Mouse (Mus musculus) limb, embryonic 13.5 days (tissue): ENCODE data around the gene Ebf4. TPM values are rescaled to one million over a fixed set of nuclear protein-coding genes. Genes with fewer than 3 reads are reported as not detected.

Source experiments
- ATAC-seq: fragments of 200-750 bp; cut with Nextera tagmentation; 2 replicates; pipeline ENCODE4 v1.8.0; 2017; ENCODE audit warnings: low read depth, moderate number of reproducible peaks, moderate TSS enrichment; ENCODE audit not compliant: low FRiP score
- H3K27ac ChIP-seq: fragments of 300-500 bp; sonication (generic); 2 replicates; pipeline ENCODE4 v1.5.1; 2015; ENCODE audit warnings: inconsistent platforms, mild to moderate bottlenecking, moderate library complexity
- H3K27me3 ChIP-seq: fragments of 300-500 bp; sonication (generic); 2 replicates; pipeline ENCODE4 v1.6.1; 2015; ENCODE audit warnings: mild to moderate bottlenecking, inconsistent platforms
- H3K36me3 ChIP-seq: fragments of 300-500 bp; sonication (generic); 2 replicates; pipeline ENCODE4 v1.6.1; 2015; ENCODE audit warnings: inconsistent platforms, mild to moderate bottlenecking, moderate library complexity
- H3K4me1 ChIP-seq: fragments of 300-500 bp; sonication (generic); 2 replicates; pipeline ENCODE4 v1.6.1; 2015; ENCODE audit warnings: inconsistent platforms
- H3K4me2 ChIP-seq: fragments of 300-500 bp; sonication (generic); replicated peaks from 2 replicates; pipeline ENCODE4 v1.6.1; 2015; ENCODE audit warnings: inconsistent platforms, mild to moderate bottlenecking, moderate library complexity
- H3K4me3 ChIP-seq: fragments of 300-500 bp; sonication (generic); 2 replicates; pipeline ENCODE4 v1.5.1; 2015; ENCODE audit warnings: moderate library complexity, mild to moderate bottlenecking, inconsistent platforms
- H3K9ac ChIP-seq: fragments of 300-500 bp; sonication (generic); 2 replicates; pipeline ENCODE4 v1.6.1; 2015; ENCODE audit warnings: mild to moderate bottlenecking, inconsistent platforms
- H3K9me3 ChIP-seq: fragments of 300-500 bp; sonication (generic); 2 replicates; pipeline ENCODE4 v1.6.1; 2016; ENCODE audit warnings: inconsistent platforms
- WGBS: fragments of 180-500 bp; shearing (Covaris S2); methylation state at CpG from one replicate; pipeline ENCODE4 v1.1.7; 2015; 5-methylcytosine and 5-hydroxymethylcytosine counted together
- polyA plus RNA-seq: library from polyadenylated mRNA; unstranded; fragments of >200 nt; fragmentation: Nextera tagmentation; extraction: Ambion mirVana; gene quantifications from 2 replicates; pipeline ENCODE4 v1.2.1, GENCODE M21; 2015

The Ebf4 gene
- polyA plus RNA-seq, 1 experiment from 2014 or later: 2.9 TPM

DNA sequence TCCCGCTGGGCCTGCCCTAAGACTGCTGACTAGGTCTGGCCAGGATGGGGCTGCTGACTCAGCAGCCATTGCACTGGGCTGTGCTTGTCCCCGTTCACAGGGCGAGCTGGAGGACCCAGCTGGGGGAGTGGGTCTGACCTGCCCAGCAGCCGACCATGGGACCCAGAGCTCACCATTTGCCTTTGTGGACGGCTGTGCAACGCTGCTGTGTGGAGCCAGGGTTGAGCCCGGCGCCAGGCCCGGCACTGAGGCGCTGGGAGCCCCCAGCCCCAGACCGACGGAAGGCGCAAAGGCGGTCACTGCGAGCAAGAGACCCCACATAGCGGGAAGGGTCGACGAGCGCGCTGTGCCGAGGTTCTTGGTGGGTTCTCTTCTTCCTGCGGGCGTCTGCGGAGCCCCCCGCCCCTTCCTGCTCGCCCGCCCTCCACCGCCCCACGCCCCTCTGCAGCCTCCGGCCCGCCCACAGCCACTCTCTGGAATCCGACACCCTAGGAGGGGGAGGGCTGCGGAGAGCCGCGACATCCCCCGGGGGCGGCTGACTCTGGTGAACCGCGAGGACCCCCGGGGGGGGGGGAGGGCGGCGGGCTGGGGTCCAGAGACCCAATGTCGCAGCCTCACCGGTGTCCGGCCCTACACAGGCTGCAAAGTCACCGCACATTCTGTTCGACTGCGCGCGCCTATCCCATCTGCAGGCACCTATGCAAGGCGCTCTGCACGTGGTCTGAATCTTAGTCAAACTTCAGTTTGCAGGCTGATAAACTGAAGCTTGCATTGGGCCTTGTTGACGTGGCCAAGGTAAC, 102.4 kb downstream of the Ebf4 start, which contains the start of gene Cpxm1:
Gene Cpxm1, minus strand, starts transcription at position 389 of the 800 bp plus-strand sequence.
- Histone ChIP-seq H3K9ac (peak within 1 kb of the TSS; percentile 90), H3K4me1 (peaks cover 36% of the 10 kb centered on the region), H3K36me3 (peaks cover 36% of the 10 kb centered on the region), H3K27ac (peak within 1 kb of the TSS; percentile 88), H3K4me2 (peak within 1 kb of the TSS; percentile 85), H3K4me3 (peak within 1 kb of the TSS; percentile 71), H3K27me3 (no peaks in the 10 kb centered on the region), H3K9me3 (no peaks in the 10 kb centered on the region)
- under 1% methylated on average over 44 of the region's 53 CpGs for WGBS
- ATAC-seq: peak; percentile 92

DNA sequence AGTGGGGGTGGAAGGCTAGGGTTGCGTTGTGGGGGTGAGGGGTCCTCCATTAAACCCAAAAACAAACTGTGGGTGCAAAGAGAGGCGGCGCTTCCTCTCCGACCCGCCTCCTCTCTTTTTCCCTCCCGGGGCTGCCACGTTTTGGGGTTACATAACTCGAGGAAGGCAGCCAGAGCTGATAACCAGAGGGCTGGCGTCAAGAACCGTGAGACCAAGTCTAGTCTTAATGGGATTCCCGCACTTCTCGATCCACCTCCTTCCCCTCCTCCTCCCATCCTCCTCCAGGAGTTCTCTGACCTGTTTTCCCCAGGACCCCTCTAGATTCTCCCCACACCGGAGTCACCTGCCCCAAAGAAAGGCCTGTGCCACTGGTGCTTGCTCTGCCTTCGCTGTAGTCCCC, 103.1 kb downstream of the Ebf4 start:
- H3K27ac ChIP-seq: peak overlapping the region; percentile 88
- 11% methylated on average over 14 of the region's 14 CpGs for WGBS
- H3K9ac ChIP-seq: peak overlapping the region; percentile 90
- ATAC-seq: no peak
- H3K36me3 ChIP-seq: peaks cover 29% of the 10 kb centered on the region
- peak overlapping the region; percentile 85 for H3K4me2 ChIP-seq
- peaks cover 36% of the 10 kb centered on the region for H3K4me1 ChIP-seq
- H3K9me3 ChIP-seq: no peaks in the 10 kb centered on the region
- H3K4me3 ChIP-seq: peak overlapping the region; percentile 71
- H3K27me3 ChIP-seq: no peaks in the 10 kb centered on the region

DNA sequence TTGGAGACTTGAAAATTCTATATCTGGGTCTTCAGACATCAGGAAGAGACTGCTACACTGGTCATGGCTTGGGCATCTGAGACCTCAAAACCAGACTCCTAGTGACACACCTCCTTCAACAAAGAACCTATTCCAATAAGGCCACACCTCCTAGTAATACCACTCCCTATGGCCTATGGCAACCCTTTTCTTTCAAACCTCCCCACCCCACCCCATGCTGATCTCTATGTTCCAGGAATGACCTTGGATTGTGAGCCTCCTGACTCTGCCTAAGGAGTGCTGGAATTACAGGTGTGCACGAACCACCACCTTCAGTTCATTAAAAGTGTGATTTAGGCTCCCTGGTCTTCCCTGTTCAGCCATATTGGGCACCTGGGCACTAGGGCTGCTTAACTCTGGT, 105.1 kb downstream of the Ebf4 start:
- Histone ChIP-seq H3K36me3 (peaks cover 9% of the 10 kb centered on the region), H3K27me3 (no peaks in the 10 kb centered on the region), H3K27ac (no peak overlapping the region), H3K9ac (no peak overlapping the region), H3K4me3 (no peak overlapping the region), H3K9me3 (no peaks in the 10 kb centered on the region), H3K4me1 (peaks cover 34% of the 10 kb centered on the region), H3K4me2 (no peak overlapping the region)
- WGBS: 92% methylated on average over 1 of the region's 1 CpGs
- no peak for ATAC-seq

DNA sequence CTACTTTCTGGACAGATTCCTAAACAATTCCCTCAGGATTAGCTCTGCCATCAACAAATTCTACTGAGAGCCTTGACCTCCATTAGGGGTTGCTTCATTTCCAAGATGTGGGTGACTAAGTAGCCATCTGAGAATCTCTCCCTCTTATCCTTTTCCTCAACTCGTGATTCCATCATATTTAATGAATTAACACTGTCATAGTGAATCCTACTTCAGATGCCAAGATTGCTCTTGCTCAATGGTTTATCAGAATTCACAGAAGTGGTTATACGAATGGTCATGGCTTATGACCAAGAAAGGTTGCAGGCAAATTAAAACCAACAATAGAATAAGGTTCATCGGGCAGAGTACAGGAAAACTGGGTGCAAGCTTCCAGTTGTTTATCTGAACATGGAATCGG, 106.9 kb downstream of the Ebf4 start:
- Histone ChIP-seq H3K9me3 (no peaks in the 10 kb centered on the region), H3K4me3 (no peak overlapping the region), H3K9ac (no peak overlapping the region), H3K27ac (no peak overlapping the region), H3K27me3 (no peaks in the 10 kb centered on the region), H3K36me3 (no peaks in the 10 kb centered on the region), H3K4me2 (no peak overlapping the region), H3K4me1 (peaks cover 20% of the 10 kb centered on the region)
- 86% methylated on average over 4 of the region's 4 CpGs for WGBS
- ATAC-seq: no peak

GRCm38 (mm10) chr2:130404939-130405338, 110.0 kb downstream of the Ebf4 start, which contains the start of the genes Gm28372 and 1700020A23Rik:
Gene Gm28372 (plus strand): TSS chr2:130405239.
Gene 1700020A23Rik (plus strand): TSS chr2:130405259.
- 91% methylated on average over 1 of the region's 1 CpGs for WGBS
- Histone ChIP-seq H3K27me3 (no peaks in the 10 kb centered on the region), H3K27ac (no peak within 1 kb of the TSS), H3K36me3 (no peaks in the 10 kb centered on the region), H3K9me3 (no peaks in the 10 kb centered on the region), H3K4me1 (peaks cover 39% of the 10 kb centered on the region), H3K9ac (no peak within 1 kb of the TSS), H3K4me3 (no peak within 1 kb of the TSS), H3K4me2 (no peak within 1 kb of the TSS)
- ATAC-seq: no peak

DNA sequence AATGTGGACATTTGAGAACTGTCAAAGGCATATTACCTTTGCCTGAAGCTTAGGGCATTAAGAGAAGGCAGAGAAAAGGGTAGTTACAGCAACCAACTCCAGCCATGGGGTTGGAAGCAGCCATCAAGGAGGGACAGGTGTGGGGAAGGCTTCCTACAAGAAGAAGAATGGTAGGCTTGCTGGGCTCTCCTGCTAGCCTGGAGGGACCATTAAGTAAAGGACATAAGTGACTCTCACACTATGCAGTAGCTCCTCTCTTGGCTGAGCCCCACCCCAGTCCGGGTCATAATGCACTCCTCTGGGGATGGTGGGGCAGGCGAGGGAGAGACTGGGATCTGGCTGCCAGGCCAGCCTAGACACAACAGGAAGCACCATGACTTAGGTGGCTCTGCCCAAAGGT, 111.2 kb downstream of the Ebf4 start, which contains the start of gene Tmem239:
Gene Tmem239, plus strand, starts transcription at position 301 of the 400 bp plus-strand sequence.
- H3K4me3 ChIP-seq: no peak within 1 kb of the TSS
- no peaks in the 10 kb centered on the region for H3K9me3 ChIP-seq
- H3K27ac ChIP-seq: no peak within 1 kb of the TSS
- H3K4me1 ChIP-seq: peaks cover 38% of the 10 kb centered on the region
- no peak within 1 kb of the TSS for H3K9ac ChIP-seq
- H3K36me3 ChIP-seq: no peaks in the 10 kb centered on the region
- no peaks in the 10 kb centered on the region for H3K27me3 ChIP-seq
- H3K4me2 ChIP-seq: no peak within 1 kb of the TSS
- 77% methylated on average over 2 of the region's 2 CpGs for WGBS
- no peak for ATAC-seq

DNA sequence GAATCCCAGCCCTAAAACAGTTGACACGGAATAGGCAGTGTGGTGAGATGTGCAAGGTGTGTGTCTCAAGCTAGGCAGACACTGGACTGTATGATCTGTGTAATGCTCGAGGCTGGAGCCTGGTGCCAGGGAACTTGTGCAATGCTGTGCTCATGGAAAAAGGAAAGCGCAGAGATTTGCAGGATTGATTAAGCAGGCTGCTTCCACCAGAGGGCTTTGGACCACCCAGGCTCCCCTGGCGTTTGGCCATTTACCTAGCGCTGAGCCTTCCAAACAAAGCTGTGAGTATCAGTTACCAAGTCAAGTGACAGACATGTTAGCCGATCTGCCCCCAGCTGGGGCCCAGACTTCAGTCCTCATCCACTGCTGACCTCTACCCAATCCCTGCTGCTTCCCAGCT, 113.2 kb downstream of the Ebf4 start:
- peak; percentile 44 for ATAC-seq
- WGBS: 7% methylated on average over 6 of the region's 6 CpGs
- peaks cover 43% of the 10 kb centered on the region for H3K4me1 ChIP-seq

DNA sequence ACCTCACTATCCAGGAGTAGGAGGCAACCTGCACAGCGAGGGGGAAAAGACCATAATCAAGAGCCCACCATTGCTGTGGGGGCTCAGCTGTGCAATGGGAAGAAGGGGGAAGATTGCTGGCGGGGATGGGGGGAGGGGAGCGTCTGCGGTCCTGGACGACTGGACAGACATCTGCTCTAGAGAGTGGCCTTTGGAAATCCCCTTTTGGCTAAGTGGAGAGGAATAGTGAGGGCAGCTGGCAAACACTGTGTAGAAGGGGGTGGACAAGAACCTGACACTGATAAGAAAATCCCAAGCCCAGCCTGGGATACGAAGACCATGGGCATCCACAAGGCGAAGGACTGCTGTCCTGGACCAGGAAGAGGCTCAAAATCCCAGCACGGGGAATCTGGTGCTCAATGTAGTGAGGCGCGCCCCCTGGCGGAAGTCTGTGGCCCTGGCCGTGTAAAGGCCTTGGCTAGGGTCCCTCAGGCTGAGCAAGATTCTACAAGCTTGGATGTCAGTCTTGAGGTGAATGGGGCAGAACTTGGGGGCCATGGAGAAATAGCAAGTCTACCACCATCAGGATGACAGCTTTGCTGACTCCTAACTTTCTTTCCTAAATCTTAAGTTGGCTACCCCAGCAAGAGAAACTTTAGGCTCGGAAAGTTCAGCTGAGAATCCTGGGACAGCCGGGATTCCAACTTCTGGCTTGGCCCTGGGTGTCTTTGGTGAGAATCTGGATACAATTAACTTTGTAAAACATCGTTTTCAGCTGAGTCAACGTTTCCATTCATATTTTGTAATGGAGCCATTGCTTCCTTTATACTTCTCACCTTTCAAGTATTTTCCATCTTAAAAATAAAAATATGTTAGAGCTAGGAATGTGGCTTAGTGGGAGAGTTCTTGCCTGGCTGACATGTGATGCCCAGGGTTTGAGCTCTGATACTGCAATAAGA, 116.9 kb downstream of the Ebf4 start:
- 38% methylated on average over 16 of the region's 16 CpGs for WGBS
- no peak overlapping the region for H3K4me2 ChIP-seq
- peak; percentile 65; the same call in 1 of the 2 replicates for ATAC-seq
- no peak overlapping the region for H3K4me3 ChIP-seq
- H3K9me3 ChIP-seq: no peaks in the 10 kb centered on the region
- no peaks in the 10 kb centered on the region for H3K36me3 ChIP-seq
- H3K27ac ChIP-seq: no peak overlapping the region; the same call in 1 of the 2 replicates
- peaks cover 40% of the 10 kb centered on the region for H3K4me1 ChIP-seq
- H3K27me3 ChIP-seq: no peaks in the 10 kb centered on the region
- H3K9ac ChIP-seq: no peak overlapping the region

More for the DNA sequence above, 113.2 kb downstream of the Ebf4 start:
- Histone ChIP-seq H3K9ac (no peak overlapping the region), H3K27me3 (no peaks in the 10 kb centered on the region), H3K4me2 (peak overlapping the region; percentile 11), H3K4me3 (no peak overlapping the region), H3K9me3 (no peaks in the 10 kb centered on the region), H3K27ac (peak overlapping the region; percentile 70; the same call in 1 of the 2 replicates), H3K36me3 (no peaks in the 10 kb centered on the region)

- Histone ChIP-seq H3K9ac (no peak overlapping the region), H3K36me3 (no peaks in the 10 kb centered on the region), H3K4me1 (peaks cover 30% of the 10 kb centered on the region), H3K9me3 (no peaks in the 10 kb centered on the region), H3K27ac (no peak overlapping the region), H3K4me3 (no peak overlapping the region), H3K4me2 (no peak overlapping the region), H3K27me3 (no peaks in the 10 kb centered on the region)
- ATAC-seq: no peak
- WGBS: 85% methylated on average over 3 of the region's 3 CpGs
Measured at GRCm38 (mm10) chr2:130412775-130413174, 117.8 kb downstream of the Ebf4 start.

- H3K4me1 ChIP-seq: peaks cover 15% of the 10 kb centered on the region
- ATAC-seq: no peak
- WGBS: 74% methylated on average over 6 of the region's 6 CpGs
Measured at GRCm38 (mm10) chr2:130414094-130414856, 119.3 kb downstream of the Ebf4 start.

More at GRCm38 (mm10) chr2:130414094-130414856, 119.3 kb downstream of the Ebf4 start:
- Histone ChIP-seq H3K9me3 (no peaks in the 10 kb centered on the region), H3K9ac (no peak overlapping the region), H3K36me3 (peaks cover 11% of the 10 kb centered on the region), H3K27me3 (no peaks in the 10 kb centered on the region), H3K4me2 (no peak overlapping the region), H3K4me3 (no peak overlapping the region), H3K27ac (no peak overlapping the region)
